Comparison of ENCODE assay signal across 8 mouse cellular contexts in genomic region chr6:30546571-30547273, GRCm38 (mm10). TPM values are rescaled to one million over a fixed set of nuclear protein-coding genes. Genes with fewer than 3 reads are reported as not detected.
DNase-seq lines count a peak whose midpoint lies in the region; ATAC-seq and TF ChIP-seq lines count a peak whose summit lies in the region.

No protein-coding gene starts in this region.

- TF ChIP-seq CTCF in MEL (IDR thresholded peaks at IDR 0.05 in 2 of 3, conservative IDR thresholded peaks at IDR 0.05 in 1 of 3; ENCODE audit: control insufficient read depth in 1 of 3, insufficient read depth in 1 of 3, low read depth in 2 of 3, low read length in 3 of 3, poor library complexity in 1 of 3, severe bottlenecking in 1 of 3), result no peak

- TF ChIP-seq RAD21 in MEL (IDR thresholded peaks at IDR 0.05; ENCODE audit: low read depth, low read length), result no peak

- TF ChIP-seq EP300 in MEL (IDR thresholded peaks at IDR 0.05; ENCODE audit: low read depth in 1 of 2, low read length in 2 of 2), result no peak

- H3K79me2 ChIP-seq in MEL (ENCODE audit: control insufficient read depth, insufficient read depth, low read length, poor library complexity), result no peaks in the 10 kb centered on the region

- no peak for TF ChIP-seq POLR2A in MEL (IDR thresholded peaks at IDR 0.05; ENCODE audit: control insufficient read depth in 1 of 2, insufficient read depth in 1 of 2, low read depth in 1 of 2, low read length in 2 of 2, poor library complexity in 1 of 2)

- peak overlapping the region; percentile 33 for H3K9ac ChIP-seq in kidney, embryonic 15.5 days
- peak overlapping the region; percentile 46 for H3K9ac ChIP-seq in MEL (ENCODE audit: control insufficient read depth, low read depth, low read length, poor library complexity, severe bottlenecking)
- H3K9ac ChIP-seq in liver, embryonic 16.5 days (ENCODE audit: low read depth, low read length), result no peak overlapping the region
- H3K9ac ChIP-seq in neural tube, embryonic 12.5 days, result peak overlapping the region; percentile 42

- no peaks in the 10 kb centered on the region for H3K27me3 ChIP-seq in kidney, embryonic 15.5 days
- peaks cover 7 to 12% of the 10 kb centered on the region in 2 experiments for H3K27me3 ChIP-seq in MEL (ENCODE audit: control insufficient read depth in 1 of 2, insufficient read depth in 2 of 2, low read length in 2 of 2)
- peaks cover 36% of the 10 kb centered on the region for H3K27me3 ChIP-seq in liver, embryonic 16.5 days (ENCODE audit: control insufficient read depth, insufficient read depth, low read depth, low read length)
- H3K27me3 ChIP-seq in neural tube, embryonic 12.5 days (replicated peaks), result no peaks in the 10 kb centered on the region

- H3K27ac ChIP-seq in kidney, embryonic 15.5 days, result peak overlapping the region; percentile 94
- H3K27ac ChIP-seq in MEL (ENCODE audit: control insufficient read depth, low read depth, low read length), result peak overlapping the region; percentile 17; the same call in 1 of the 2 replicates
- H3K27ac ChIP-seq in liver, embryonic 16.5 days (ENCODE audit: low read length), result no peak overlapping the region
- H3K27ac ChIP-seq in neural tube, embryonic 12.5 days, result peak overlapping the region; percentile 71

- DNase-seq in kidney, adult 11 months, result no peak
- DNase-seq in MEL (ENCODE audit: low read depth, low spot score), result peak; percentile 59
- DNase-seq in cerebellum, postnatal 36 days, result peak; percentile 41 to 53
- peak; percentile 56 for DNase-seq in heart, postnatal 4 days
- DNase-seq in gastrocnemius, adult 8-10 months (ENCODE audit: low spot score in 2 of 2), result no peak

- H3K4me1 ChIP-seq in kidney, embryonic 15.5 days, result peaks cover 79% of the 10 kb centered on the region
- H3K4me1 ChIP-seq in MEL (ENCODE audit: control insufficient read depth in 1 of 2, insufficient read depth in 2 of 2, low read length in 2 of 2), result no peaks in the 10 kb centered on the region
- no peaks in the 10 kb centered on the region for H3K4me1 ChIP-seq in liver, embryonic 16.5 days (ENCODE audit: control insufficient read depth, low read depth, low read length)
- peaks cover 31% of the 10 kb centered on the region for H3K4me1 ChIP-seq in neural tube, embryonic 12.5 days

- H3K4me3 ChIP-seq in kidney, embryonic 15.5 days (replicated peaks), result peak overlapping the region; percentile 30
- peak overlapping the region; percentile 47 to 52 for H3K4me3 ChIP-seq in MEL (ENCODE audit: control insufficient read depth in 1 of 2, insufficient read depth in 1 of 2, low read depth in 2 of 2, low read length in 2 of 2)
- H3K4me3 ChIP-seq in liver, embryonic 16.5 days (ENCODE audit: low read depth, low read length), result peak overlapping the region; percentile 11; the same call in 1 of the 2 replicates
- H3K4me3 ChIP-seq in neural tube, embryonic 12.5 days, result no peak overlapping the region

- 12% methylated on average over 17 of the region's 17 CpGs for WGBS in kidney, embryonic 15.5 days
- 18% methylated on average over 17 of the region's 17 CpGs for WGBS in liver, embryonic 16.5 days (ENCODE audit: insufficient replicate concordance)
- WGBS in neural tube, embryonic 12.5 days, result 10% methylated on average over 17 of the region's 17 CpGs

- H3K4me2 ChIP-seq in kidney, embryonic 15.5 days, result peak overlapping the region; percentile 58
- peak overlapping the region; percentile 48 for H3K4me2 ChIP-seq in liver, embryonic 16.5 days (ENCODE audit: low read depth, low read length)
- H3K4me2 ChIP-seq in neural tube, embryonic 12.5 days (replicated peaks), result peak overlapping the region; percentile 55

- no peaks in the 10 kb centered on the region for H3K9me3 ChIP-seq in kidney, embryonic 15.5 days (replicated peaks)
- no peaks in the 10 kb centered on the region for H3K9me3 ChIP-seq in MEL (replicated peaks; ENCODE audit: insufficient read depth, low read length)
- H3K9me3 ChIP-seq in liver, embryonic 16.5 days (replicated peaks; ENCODE audit: control insufficient read depth, low read length), result no peaks in the 10 kb centered on the region
- H3K9me3 ChIP-seq in neural tube, embryonic 12.5 days, result no peaks in the 10 kb centered on the region

- ATAC-seq in kidney, embryonic 15.5 days (replicated peaks; ENCODE audit: low FRiP score), result peak; percentile 52; the same call in 1 of the 2 replicates
- ATAC-seq in liver, embryonic 16.5 days (ENCODE audit: low read depth), result no peak
- peak; percentile 81 for ATAC-seq in neural tube, embryonic 12.5 days (ENCODE audit: low FRiP score, low read depth)

- H3K36me3 ChIP-seq in kidney, embryonic 15.5 days, result no peaks in the 10 kb centered on the region
- H3K36me3 ChIP-seq in MEL (ENCODE audit: control insufficient read depth in 1 of 2, insufficient read depth in 2 of 2, low read length in 2 of 2), result no peaks in the 10 kb centered on the region
- H3K36me3 ChIP-seq in liver, embryonic 16.5 days (ENCODE audit: control insufficient read depth, insufficient read depth), result no peaks in the 10 kb centered on the region
- H3K36me3 ChIP-seq in neural tube, embryonic 12.5 days, result no peaks in the 10 kb centered on the region

TF ChIP-seq in MEL, 35 proteins besides CTCF, POLR2A, EP300 and RAD21:
- TF ChIP-seq KAT2A (conservative IDR thresholded peaks at IDR 0.05; ENCODE audit: low read depth, low read length), result no peak
- 0 out of 2 replicates have a peak, but pooled peaks have one; percentile 27 for TF ChIP-seq MYC (IDR thresholded peaks at IDR 0.05; ENCODE audit: low read depth, low read length)
- no peak for TF ChIP-seq MYB (IDR thresholded peaks at IDR 0.05; ENCODE audit: low read depth, low read length)

RNA-seq across cellular contexts. Expression of gene Cpa2, which starts 5.3 kb away (rescaled TPM):
- 20.2 and 21.5 TPM in 2 replicates for polyA plus RNA-seq in kidney, embryonic 15.5 days (2015; fragmentation: Nextera tagmentation; extraction: Ambion mirVana)
- 0.12 and 0.29 TPM in 2 replicates for total RNA-seq in MEL (2012; rRNA removed)
- polyA plus RNA-seq in MEL (2012; ENCODE audit: insufficient read depth in 1 of 2, insufficient read length in 2 of 2, low read depth in 1 of 2, low replicate concordance in 2 of 2, missing spikeins in 1 of 2), result under 1 TPM in 1 of 2 experiments, not detected in 1; 0.43 TPM
- total RNA-seq in heart, postnatal 4 days (2021), result 1 to 10 TPM; 1.2 to 1.4 TPM
- 2.1 and 9.1 TPM in 2 replicates for polyA plus RNA-seq in liver, embryonic 16.5 days (2015; fragmentation: Nextera tagmentation; extraction: Ambion mirVana)
- 8.2 and 8.5 TPM in 2 replicates for polyA plus RNA-seq in neural tube, embryonic 12.5 days (2016; fragmentation: Nextera tagmentation; extraction: Ambion mirVana)
- under 1 TPM in 1 of 4 experiments, not detected in 3; 0.21 TPM for total RNA-seq in gastrocnemius, adult 8-10 months (2022)

RNA-seq across cellular contexts. Expression of gene Cpa4, which starts 21.4 kb away (rescaled TPM):
- 0.18 and 0.37 TPM in 2 replicates for polyA plus RNA-seq in kidney, embryonic 15.5 days (2015; fragmentation: Nextera tagmentation; extraction: Ambion mirVana)
- total RNA-seq in MEL (2012; rRNA removed), result not detected in 2 replicates
- not detected for polyA plus RNA-seq in MEL (2012; ENCODE audit: insufficient read depth in 1 of 2, insufficient read length in 2 of 2, low read depth in 1 of 2, low replicate concordance in 2 of 2, missing spikeins in 1 of 2)
- under 1 TPM; 0.16 to 0.19 TPM for total RNA-seq in heart, postnatal 4 days (2021)
- 0.05 and 0.20 TPM in 2 replicates for polyA plus RNA-seq in liver, embryonic 16.5 days (2015; fragmentation: Nextera tagmentation; extraction: Ambion mirVana)
- 1.2 and 1.9 TPM in 2 replicates for polyA plus RNA-seq in neural tube, embryonic 12.5 days (2016; fragmentation: Nextera tagmentation; extraction: Ambion mirVana)
- not detected for total RNA-seq in gastrocnemius, adult 8-10 months (2022)

RNA-seq across cellular contexts. Expression of gene Ssmem1, which starts 37.1 kb away (rescaled TPM):
- polyA plus RNA-seq in kidney, embryonic 15.5 days (2015; fragmentation: Nextera tagmentation; extraction: Ambion mirVana), result not detected in 2 replicates
- 0.08 TPM in 1 of 2 replicates, not detected in the other for total RNA-seq in MEL (2012; rRNA removed)
- under 1 TPM in 1 of 2 experiments, not detected in 1; 0.13 TPM for polyA plus RNA-seq in MEL (2012; ENCODE audit: insufficient read depth in 1 of 2, insufficient read length in 2 of 2, low read depth in 1 of 2, low replicate concordance in 2 of 2, missing spikeins in 1 of 2)
- under 1 TPM in 1 of 2 experiments, not detected in 1; 0.52 TPM for total RNA-seq in heart, postnatal 4 days (2021)
- 0.06 and 0.07 TPM in 2 replicates for polyA plus RNA-seq in liver, embryonic 16.5 days (2015; fragmentation: Nextera tagmentation; extraction: Ambion mirVana)
- 0.24 and 0.49 TPM in 2 replicates for polyA plus RNA-seq in neural tube, embryonic 12.5 days (2016; fragmentation: Nextera tagmentation; extraction: Ambion mirVana)
- total RNA-seq in gastrocnemius, adult 8-10 months (2022), result under 1 TPM in 1 of 4 experiments, not detected in 3; 0.36 TPM

RNA-seq across cellular contexts. Expression of gene Tmem209, which starts 37.1 kb away (rescaled TPM):
- polyA plus RNA-seq in kidney, embryonic 15.5 days (2015; fragmentation: Nextera tagmentation; extraction: Ambion mirVana), result 44.5 and 46.6 TPM in 2 replicates
- total RNA-seq in MEL (2012; rRNA removed), result 25.4 and 26.1 TPM in 2 replicates
- polyA plus RNA-seq in MEL (2012; ENCODE audit: insufficient read depth in 1 of 2, insufficient read length in 2 of 2, low read depth in 1 of 2, low replicate concordance in 2 of 2, missing spikeins in 1 of 2), result 10 to 100 TPM; 35.9 to 93.4 TPM
- 10 to 100 TPM; 18.0 to 20.2 TPM for total RNA-seq in heart, postnatal 4 days (2021)
- polyA plus RNA-seq in liver, embryonic 16.5 days (2015; fragmentation: Nextera tagmentation; extraction: Ambion mirVana), result 17.6 and 20.0 TPM in 2 replicates
- polyA plus RNA-seq in neural tube, embryonic 12.5 days (2016; fragmentation: Nextera tagmentation; extraction: Ambion mirVana), result 35.1 and 35.9 TPM in 2 replicates
- total RNA-seq in gastrocnemius, adult 8-10 months (2022), result 10 to 100 TPM in 3 of 4 experiments, 1 to 10 TPM in 1; 9.2 to 12.5 (median 10.6) TPM

Comparison
In these comparisons a context has a peak if more than half of its experiments do, and no peak if none do; other contexts are left out.
1. DNase-seq: peak in MEL (single experiment), cerebellum, postnatal 36 days (2 of 2) and heart, postnatal 4 days (single experiment); none in kidney, adult 11 months (single experiment) and gastrocnemius, adult 8-10 months (0 of 2).
2. Peak in every context shown above with its lines, with median percentiles within 50 percentile points of each other: H3K4me2 ChIP-seq.